Mouse (Mus musculus) lung, adult 2 months (tissue): ENCODE data around the gene Gm43064. TPM values are rescaled to one million over a fixed set of nuclear protein-coding genes. Genes with fewer than 3 reads are reported as not detected.
"Not testable (repeated sequence)": the region's sequence is repeated elsewhere in the genome, so short reads cannot be mapped to it uniquely, and the experiment has no call there.

Source experiments
- DNase-seq: peaks from one replicate; pipeline ENCODE4 v3.0.0; 2022
- H3K4me1 ChIP-seq: fragments of 200-500 bp; 2 replicates; pipeline ENCODE4 v1.6.1; 2011; ENCODE audit warnings: low read length; ENCODE audit not compliant: control insufficient read depth, insufficient read depth
- H3K4me3 ChIP-seq: fragments of 200-500 bp; replicated peaks from 2 replicates; pipeline ENCODE3; 2011; ENCODE audit warnings: low read depth, mild to moderate bottlenecking, control low read depth, low read length; ENCODE audit errors: extremely low read depth
- CTCF ChIP-seq: fragments of 200-500 bp; IDR thresholded peaks from 2 replicates; pipeline ENCODE4 v1.5.1; 2011; ENCODE audit warnings: mild to moderate bottlenecking, low read length, control low read depth; ENCODE audit not compliant: insufficient read depth
- POLR2A ChIP-seq: fragments of 200-500 bp; IDR thresholded peaks from 2 replicates; pipeline ENCODE4 v1.6.1; 2011; ENCODE audit warnings: low read depth, mild to moderate bottlenecking, control low read depth, low read length, borderline replicate concordance; ENCODE audit errors: extremely low read depth
- WGBS: fragments of 180-500 bp; shearing (Covaris S2); methylation state at CpG from one replicate; pipeline ENCODE4 v1.1.7; 2018; 5-methylcytosine and 5-hydroxymethylcytosine counted together
- polyA plus RNA-seq: library from polyadenylated mRNA; depleted of rRNA; stranded (reverse); fragments of >200 nt; gene quantifications from 2 replicates; pipeline ENCODE4 v1.2.3, GENCODE M21; 2012

Gm43064 gene
- polyA plus RNA-seq, 1 experiment: not detected

- 73% methylated on average over 3 of the region's 3 CpGs for WGBS
- no peak for DNase-seq
- Histone ChIP-seq H3K4me1 (peaks cover 39% of the 10 kb centered on the region), H3K4me3 (no peak overlapping the region)
- TF ChIP-seq POLR2A: no peak
- TF ChIP-seq CTCF: no peak
Measured at GRCm38 (mm10) chr3:103780271-103780670, 29.1 kb upstream of the Gm43064 start.

DNA sequence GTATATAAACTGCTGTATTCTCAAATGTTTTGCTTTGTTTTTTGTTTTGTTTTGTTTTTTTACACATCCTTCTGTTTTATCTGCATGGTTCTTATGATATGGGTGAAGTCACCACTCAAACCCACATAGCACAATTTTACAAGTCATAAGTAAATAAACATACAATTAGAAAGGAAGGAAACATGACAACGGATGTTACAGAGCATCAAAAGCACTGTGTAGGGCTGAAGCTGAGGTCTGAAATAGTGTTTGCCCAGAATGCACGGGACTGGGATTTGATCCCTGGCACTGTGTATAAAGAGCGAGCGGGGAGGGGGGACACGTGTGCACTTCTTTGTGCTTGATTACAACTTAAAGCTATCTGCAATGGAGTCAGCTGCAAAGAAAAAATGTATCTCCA, 28.6 kb upstream of the Gm43064 start:
- Histone ChIP-seq H3K4me1 (peaks cover 39% of the 10 kb centered on the region), H3K4me3 (no peak overlapping the region)
- DNase-seq: no peak
- 41% methylated on average over 5 of the region's 5 CpGs for WGBS
- TF ChIP-seq POLR2A (no peak), CTCF (no peak)

GRCm38 (mm10) chr3:103782844-103783609, 26.3 kb upstream of the Gm43064 start:
- TF ChIP-seq POLR2A: no peak
- TF ChIP-seq CTCF: no peak
- peaks cover 47% of the 10 kb centered on the region for H3K4me1 ChIP-seq
- DNase-seq: no peak
- no peak overlapping the region for H3K4me3 ChIP-seq
- 67% methylated on average over 4 of the region's 4 CpGs for WGBS

DNA sequence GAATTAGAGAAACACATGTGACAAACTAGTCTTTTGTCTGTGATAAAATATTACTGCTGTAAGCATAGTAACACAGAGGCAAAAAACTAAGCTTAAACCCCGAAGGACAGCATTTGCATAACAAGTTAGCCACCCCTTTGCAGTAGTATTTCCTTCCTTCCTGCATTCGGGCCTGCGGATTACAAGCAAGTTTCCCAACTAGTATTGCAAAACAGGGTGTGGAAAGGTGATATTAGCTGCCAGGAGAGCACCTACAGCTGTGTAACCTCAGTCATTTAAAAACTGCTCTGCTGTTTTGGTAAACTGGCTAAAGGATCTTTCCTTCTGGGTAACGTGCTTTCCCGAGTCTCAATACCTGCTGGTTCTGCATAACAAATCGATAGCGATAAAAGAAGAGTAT, 22.1 kb upstream of the Gm43064 start:
- 35% methylated on average over 7 of the region's 7 CpGs for WGBS
- H3K4me3 ChIP-seq: no peak overlapping the region
- H3K4me1 ChIP-seq: peaks cover 29% of the 10 kb centered on the region
- no peak for DNase-seq
- TF ChIP-seq CTCF: no peak
- TF ChIP-seq POLR2A: no peak

- TF ChIP-seq POLR2A (no peak), CTCF (no peak)
- peak overlapping the region; percentile 46 for H3K4me3 ChIP-seq
- DNase-seq: no peak
- H3K4me1 ChIP-seq: peaks cover 17% of the 10 kb centered on the region
- WGBS: 39% methylated on average over 7 of the region's 7 CpGs
Measured at GRCm38 (mm10) chr3:103789096-103789495, 20.3 kb upstream of the Gm43064 start.

GRCm38 (mm10) chr3:103789891-103790345, 19.5 kb upstream of the Gm43064 start:
- peak overlapping the region; percentile 98 for H3K4me3 ChIP-seq
- DNase-seq: no peak
- under 1% methylated on average over 14 of the region's 14 CpGs for WGBS

DNA sequence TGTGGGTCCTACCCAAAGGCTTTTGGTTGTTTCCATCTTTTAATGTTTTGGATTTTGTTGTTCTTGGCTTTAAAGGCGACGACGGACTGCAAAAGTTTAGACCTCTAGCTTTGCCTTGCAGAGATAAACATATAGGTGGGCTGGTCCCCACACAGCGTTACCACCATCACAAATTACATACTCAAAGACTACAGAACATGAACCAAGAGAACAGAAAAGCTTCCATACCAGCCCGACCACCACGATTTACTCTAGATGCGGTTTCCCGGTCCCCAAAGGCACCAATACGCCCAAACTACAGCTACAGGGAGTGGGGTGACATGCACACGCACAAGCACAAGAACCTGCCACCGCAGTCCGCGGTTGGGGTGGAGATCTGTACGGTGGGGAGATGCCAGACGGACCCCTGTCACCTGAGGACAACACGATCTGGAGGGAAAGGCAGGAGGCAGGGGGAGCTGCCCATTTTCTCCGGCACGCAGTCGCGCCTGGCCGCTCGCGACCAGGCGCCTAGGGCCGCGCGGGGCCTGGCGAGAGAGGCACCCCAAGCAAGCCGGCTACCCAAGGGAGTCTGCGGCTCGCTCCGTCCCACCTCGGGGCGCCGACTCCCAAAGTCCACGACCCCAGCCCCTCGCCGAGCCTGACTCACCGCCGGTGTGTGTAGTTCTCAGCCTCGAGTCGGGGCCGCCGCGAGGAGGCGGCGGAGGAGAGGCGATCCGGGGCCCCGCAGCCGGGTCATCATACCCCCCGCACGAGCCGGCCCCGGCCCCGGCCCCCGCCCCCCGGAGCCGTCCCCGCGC, 18.8 kb upstream of the Gm43064 start:
- peak; percentile 64 for DNase-seq
- TF ChIP-seq CTCF (no peak), POLR2A (no peak)
- Histone ChIP-seq H3K4me3 (peak overlapping the region; percentile 98), H3K4me1 (peaks cover 14% of the 10 kb centered on the region)
- 1% methylated on average over 60 of the region's 61 CpGs for WGBS

More at GRCm38 (mm10) chr3:103789891-103790345, 19.5 kb upstream of the Gm43064 start:
- H3K4me1 ChIP-seq: peaks cover 14% of the 10 kb centered on the region
- no peak for TF ChIP-seq CTCF
- TF ChIP-seq POLR2A: no peak

DNA sequence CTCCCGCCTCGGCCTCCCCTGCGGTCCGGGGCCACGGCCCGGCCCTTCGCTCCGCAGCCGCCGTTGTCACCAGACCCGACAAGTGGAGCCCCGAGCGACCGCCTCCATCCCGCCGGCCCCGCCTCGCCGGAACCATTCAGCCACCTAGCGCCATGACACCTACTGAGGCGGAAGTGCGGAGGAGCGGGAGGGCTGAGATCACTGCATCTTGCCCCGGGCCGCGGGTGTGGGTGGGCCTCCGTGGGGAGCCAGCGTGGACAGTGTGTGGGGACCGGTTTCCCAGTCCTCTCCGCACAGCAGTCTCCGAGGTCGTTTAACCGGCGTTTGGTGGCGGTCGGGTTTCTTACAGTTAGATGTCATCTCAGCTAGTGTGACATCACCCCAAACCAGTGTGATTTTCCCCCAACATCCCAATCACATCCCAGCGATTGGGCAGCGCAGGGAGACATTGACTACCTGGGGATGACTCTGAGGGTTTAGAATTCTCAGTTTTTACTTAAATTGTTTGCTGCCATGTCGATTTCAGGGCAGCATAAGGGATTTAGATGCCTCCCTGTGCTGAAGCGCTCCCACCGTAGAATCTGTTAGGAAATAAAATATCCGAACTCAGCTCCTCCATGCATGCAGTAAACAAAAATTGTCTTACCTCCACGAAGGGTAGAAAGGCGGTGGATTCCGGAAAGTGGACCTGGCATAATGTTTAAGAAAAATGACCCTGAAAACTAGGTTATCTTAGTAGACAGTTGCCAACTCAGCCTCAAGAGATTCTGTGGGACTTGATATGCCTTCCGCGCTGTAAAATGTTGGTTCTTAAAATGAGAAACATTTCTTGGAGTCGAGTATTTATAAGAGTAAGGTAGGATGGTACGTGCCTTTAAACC, 17.9 kb upstream of the Gm43064 start, which contains the start of gene Hipk1:
Hipk1 (minus strand) TSS at position 334 of the 881 bp plus-strand sequence.
- Histone ChIP-seq H3K4me1 (peaks cover 14% of the 10 kb centered on the region), H3K4me3 (peak within 1 kb of the TSS; percentile 98)
- DNase-seq: peak; percentile 91
- TF ChIP-seq POLR2A (peak; percentile 92; the same call in 1 of the 2 replicates), CTCF (no peak)
- WGBS: 10% methylated on average over 49 of the region's 49 CpGs

DNA sequence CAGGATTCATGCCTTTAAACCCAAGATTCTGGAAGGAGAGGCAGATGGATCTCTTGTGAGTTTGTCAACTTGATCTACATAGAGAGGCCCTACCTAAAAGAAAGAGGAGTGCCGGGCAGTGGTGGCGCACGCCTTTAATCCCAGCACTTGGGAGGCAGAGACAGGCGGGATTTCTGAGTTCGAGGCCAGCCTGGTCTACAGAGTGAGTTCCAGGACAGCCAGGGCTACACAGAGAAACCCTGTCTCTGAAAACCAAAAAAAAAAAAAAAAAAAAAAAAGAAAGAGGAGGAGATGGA, 17.3 kb upstream of the Gm43064 start:
- not testable (repeated sequence) for DNase-seq, H3K4me3 ChIP-seq
- H3K4me1 ChIP-seq: peaks cover 12% of the 10 kb centered on the region
- WGBS: 86% methylated on average over 5 of the region's 5 CpGs
